Mouse (Mus musculus) mouse embryonic stem cell (cell line): ENCODE measurements around the gene Ivd.

Experiments used
- in situ Hi-C, 2 experiments: fragments of 300-500 bp; cut with MboI; formaldehyde crosslinking; loops; 1 replicate in 1 of 2; 3 replicates in 1 of 2; pipeline ENCODE4 v1.14.3; 2019 to 2020; ENCODE audit warnings: low sequenced_read_pairs in 2 of 2, low pct_unique_long_range_greater_than_20kb in 1 of 2, mixed read lengths in 1 of 2; ENCODE audit not compliant: unreplicated experiment in 1 of 2

The Ivd gene

GRCm38 (mm10) chr2:118901175-118902031, 39.6 kb downstream of the Ivd start:
- in situ Hi-C loops: no loop called here

DNA sequence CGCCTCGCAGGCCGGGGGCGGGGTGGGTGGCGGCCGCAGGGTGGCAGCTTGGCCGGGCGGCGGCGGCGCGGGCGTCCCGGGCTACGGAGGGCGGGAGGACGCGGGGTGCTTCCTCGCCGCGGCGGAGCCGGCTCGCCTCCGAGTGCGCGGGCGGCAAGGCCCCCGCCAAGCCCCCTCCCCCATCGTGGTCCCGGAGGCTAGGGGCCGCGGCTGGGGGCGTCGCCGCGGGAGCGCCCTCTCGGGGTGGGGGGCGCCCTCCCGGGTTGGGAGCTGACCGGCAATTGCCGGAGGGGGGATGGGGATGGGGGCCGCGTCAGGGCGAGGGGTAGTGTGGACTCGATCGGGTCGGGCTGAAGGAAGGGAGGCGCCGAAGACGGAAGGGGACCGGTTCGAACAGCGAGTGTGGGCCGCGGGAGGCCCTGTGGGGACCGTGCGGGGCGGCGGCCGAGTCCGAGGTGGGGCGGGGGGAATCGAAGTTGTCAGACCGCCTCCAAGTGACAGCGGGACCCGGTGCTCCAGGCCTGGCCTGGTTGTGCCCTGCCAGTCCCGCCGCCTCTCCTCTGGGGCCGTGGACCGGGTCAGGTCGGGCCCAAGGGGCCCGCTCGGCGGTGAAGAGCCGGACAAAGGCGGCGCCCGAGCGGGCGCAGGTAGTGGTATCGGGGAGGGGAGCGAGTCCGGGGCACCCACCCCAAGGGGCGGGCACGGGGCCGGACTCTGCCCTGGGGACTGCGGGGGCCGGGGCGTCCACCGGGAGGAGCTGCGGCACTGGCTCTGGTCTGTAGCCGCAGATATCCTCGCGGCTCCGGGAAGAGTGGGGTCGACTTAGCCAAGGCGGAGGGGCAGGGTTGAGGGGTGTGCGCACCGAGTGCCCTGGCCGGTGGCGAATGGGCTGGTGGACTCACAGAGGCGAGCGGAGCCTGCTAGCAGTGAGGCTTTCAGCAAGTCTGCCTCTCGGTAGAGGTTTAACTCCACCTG, 40.6 kb downstream of the Ivd start:
- in situ Hi-C loops: no loop called here

DNA sequence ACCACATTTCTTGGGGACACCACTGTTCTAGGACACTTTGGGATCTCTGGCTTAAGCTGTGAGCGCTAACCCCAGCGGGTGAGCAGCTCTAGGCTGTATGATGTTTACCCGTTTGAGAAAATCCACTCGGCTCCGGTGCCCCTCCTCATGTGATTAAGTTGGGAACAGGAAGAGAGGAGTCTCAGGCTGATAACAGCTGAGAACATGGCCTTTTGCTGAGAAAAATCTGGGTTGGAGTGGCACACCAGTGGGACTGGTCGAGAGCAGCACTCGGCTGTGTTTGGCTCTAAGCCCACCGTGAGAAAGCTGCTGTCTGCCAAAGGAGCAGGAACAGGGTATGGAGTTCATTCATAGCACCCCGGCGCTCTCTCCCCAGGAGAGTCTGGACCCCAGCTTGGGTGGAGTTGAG, 41.6 kb downstream of the Ivd start:
- in situ Hi-C loops: no loop called here

DNA sequence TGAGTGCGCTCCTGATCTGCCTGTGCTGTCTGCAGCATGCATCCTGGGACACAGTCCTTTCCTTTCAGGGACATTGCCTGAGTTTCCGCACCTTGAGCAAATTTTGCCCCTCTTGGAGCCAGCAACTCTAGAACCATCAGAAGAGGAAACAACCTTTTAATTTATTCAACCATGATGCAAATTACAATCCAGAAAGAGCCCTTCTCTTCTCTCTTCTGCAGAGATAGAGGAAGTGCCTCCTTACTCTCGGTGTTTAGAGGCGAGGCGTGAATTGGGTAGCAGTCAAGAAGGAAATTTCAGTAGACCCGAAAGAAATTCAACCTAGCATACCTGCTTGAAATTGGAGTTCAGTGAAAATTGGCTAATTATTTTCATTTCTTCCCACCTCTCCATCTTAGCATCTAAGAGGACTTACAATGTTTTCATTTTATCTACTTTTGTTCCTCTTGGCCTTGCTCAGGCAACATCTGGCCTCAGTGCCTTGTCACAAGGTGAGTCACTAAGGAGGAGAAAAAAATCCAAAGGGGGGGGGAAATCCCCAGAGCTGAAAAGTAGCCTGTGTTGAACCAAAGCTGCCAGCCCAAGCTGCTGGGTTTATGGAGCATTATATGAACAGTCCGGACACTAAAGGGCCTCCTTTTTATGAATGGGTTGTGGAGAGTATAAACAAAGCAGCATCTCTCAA, 43.8 kb downstream of the Ivd start:
- in situ Hi-C loops: no loop called here

GRCm38 (mm10) chr2:118906118-118906492, 44.4 kb downstream of the Ivd start:
- in situ Hi-C loops: no loop called here

GRCm38 (mm10) chr2:118907781-118908180, 46.0 kb downstream of the Ivd start:
- in situ Hi-C loops: no loop called here

- in situ Hi-C loops: no loop called here
These were observed 47.4 kb downstream of the Ivd start for GRCm38 (mm10) chr2:118909151-118909550.

DNA sequence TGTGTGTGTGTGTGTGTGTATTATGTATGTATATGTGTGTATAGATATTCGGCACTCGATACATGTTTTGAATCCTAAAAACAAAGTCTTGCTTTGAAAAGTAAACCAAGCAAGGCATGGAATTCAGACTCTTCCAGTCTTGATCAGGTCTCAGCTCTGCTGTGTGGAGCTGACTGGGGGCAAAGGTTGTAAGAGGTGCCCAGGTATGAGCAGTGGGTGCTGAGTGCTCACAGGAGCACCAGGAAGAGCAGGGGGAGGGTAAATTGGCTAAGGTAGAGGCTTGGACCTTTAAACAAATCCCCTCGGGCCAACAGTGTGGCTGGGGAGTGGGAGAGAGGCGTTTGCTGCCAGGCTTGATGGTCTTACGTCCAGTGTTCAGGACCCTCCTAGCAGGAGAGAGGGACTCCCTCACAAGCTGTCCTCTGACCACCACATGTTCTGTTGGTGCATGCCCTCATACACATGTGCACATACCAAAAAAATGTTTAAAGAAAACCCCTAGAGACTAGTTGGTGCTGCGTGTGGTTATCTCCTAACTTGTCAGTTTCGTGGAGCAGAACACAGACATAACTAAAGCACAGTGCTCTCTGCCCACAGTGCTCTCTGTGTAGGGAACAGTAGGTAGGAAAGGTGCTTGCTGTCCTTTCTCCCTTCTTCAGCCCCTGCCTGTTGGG, 49.0 kb downstream of the Ivd start:
- in situ Hi-C loops: no loop called here

- in situ Hi-C loops: no loop called here
These were observed 51.0 kb downstream of the Ivd start for GRCm38 (mm10) chr2:118912706-118913105.

GRCm38 (mm10) chr2:118913551-118914276, 52.0 kb downstream of the Ivd start:
- in situ Hi-C loops: no loop called here

DNA sequence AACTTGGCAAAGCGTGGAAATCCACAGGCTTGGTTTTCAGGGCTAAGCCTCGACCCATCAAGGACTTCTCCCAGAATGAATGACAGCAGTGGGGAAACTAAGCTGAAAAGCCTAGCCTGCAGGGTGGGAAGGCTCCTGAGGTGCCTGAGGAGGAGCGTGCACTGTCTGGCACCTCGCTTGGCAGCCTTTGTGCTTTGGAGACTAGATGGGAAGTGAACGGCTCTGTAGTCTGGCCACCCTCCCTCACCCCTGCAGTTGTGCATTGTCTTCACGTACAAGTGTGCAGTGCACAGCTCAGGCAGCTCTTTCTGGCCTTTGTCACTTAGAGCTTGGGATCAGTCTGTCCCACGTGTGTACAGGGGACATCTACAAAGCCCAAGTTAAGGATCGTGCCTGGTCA, 52.9 kb downstream of the Ivd start:
- in situ Hi-C loops: no loop called here

- in situ Hi-C loops: no loop called here
These were observed 54.7 kb downstream of the Ivd start for GRCm38 (mm10) chr2:118916436-118916835.

GRCm38 (mm10) chr2:118918543-118918942, 56.8 kb downstream of the Ivd start:
- in situ Hi-C loops: no loop called here

DNA sequence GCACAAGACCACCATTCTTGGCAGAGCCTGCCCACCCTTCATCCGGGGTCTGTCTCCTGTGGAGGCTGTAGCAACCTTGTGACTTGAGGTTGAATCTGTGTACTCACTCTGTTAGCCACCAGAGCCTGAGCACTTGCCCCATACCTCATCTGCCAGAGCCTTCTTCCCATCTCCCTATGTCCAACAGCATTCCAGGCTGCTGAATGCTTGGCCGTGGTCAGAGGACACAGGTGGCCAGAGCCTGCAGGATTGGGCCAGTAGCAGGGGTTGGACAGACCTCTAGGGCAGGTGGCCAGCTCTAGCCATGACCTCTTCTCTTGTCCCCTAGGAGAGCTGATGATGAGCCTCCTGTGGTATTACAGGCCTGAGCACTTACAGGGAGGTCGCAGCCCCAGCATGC, 58.7 kb downstream of the Ivd start:
- in situ Hi-C loops: no loop called here

- in situ Hi-C loops: no loop called here
These were observed 64.2 kb downstream of the Ivd start for GRCm38 (mm10) chr2:118925952-118926351.

- in situ Hi-C loops: no loop called here
These were observed 64.7 kb downstream of the Ivd start, which contains the start of gene Chst14 for GRCm38 (mm10) chr2:118926361-118926997. Gene Chst14, plus strand, starts transcription at chr2:118926496.

DNA sequence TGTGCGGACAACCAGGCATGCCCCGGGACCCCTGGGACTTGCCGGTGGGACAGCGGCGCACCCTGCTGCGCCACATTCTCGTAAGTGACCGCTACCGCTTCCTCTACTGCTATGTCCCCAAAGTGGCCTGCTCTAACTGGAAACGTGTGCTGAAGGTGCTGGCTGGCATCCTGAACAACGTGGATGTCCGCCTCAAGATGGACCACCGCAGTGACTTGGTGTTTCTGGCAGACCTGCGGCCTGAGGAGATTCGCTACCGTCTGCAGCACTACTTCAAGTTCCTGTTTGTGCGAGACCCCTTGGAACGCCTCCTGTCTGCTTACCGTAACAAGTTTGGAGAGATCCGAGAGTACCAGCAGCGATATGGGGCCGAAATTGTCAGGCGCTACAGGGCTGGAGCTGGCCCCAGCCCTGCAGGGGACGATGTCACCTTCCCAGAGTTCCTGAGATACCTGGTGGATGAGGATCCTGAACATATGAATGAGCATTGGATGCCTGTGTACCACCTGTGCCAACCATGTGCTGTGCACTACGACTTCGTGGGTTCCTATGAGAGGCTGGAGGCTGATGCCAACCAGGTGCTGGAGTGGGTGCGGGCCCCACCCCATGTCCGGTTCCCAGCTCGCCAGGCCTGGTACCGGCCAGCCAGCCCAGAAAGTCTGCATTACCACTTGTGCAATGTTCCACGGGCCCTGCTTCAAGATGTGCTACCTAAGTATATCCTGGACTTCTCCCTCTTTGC, 65.4 kb downstream of the Ivd start:
- in situ Hi-C loops: no loop called here
